Mouse (Mus musculus): ENCODE measurements around the gene Chchd6. TPM values are rescaled to one million over a fixed set of nuclear protein-coding genes. Genes with fewer than 3 reads are reported as not detected.
A peak's percentile ranks its signal among the peaks of the same experiment; 100 is the strongest.

Gene Chchd6
- polyA plus RNA-seq, 1 experiment = 28.8 TPM

DNA sequence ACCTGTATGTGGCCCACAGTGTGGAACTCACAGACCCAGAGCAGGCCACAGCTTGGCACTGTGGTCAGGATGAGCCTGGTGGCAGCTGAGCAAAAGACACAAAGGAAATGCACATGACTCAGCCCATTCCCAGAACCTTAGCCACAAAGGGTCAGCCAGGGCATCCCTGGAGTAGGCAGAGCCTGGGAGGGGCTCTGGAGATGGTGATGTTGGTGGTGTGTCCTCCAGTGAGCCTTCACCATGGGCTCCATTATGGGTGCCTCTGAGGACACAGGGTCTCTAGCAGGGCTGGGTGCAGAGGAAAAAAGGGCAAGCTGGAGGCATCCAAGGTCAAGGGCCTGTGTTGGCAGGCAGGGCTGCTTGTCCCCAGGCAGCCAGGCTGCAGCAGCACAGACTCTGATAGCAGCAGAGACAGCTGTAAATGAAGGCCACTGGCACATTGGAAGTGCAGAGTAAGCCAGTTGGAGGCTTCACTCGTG is 245.4 kb downstream of the Chchd6 start:
- Histone ChIP-seq H3K36me3 (ENCODE audit: control insufficient read depth, insufficient read depth) (peaks cover 16% of the 10 kb centered on the region), H3ac (ENCODE audit: control insufficient read depth, insufficient read length) (no peak overlapping the region), H3K27me3 (ENCODE audit: control insufficient read depth, insufficient read depth, insufficient read length) (no peaks in the 10 kb centered on the region), H3K4me3 (no peak overlapping the region), H3K79me2 (ENCODE audit: control insufficient read depth, insufficient read depth) (peaks cover 42% of the 10 kb centered on the region), H3K4me2 (ENCODE audit: low read depth) (peak overlapping the region; percentile 57)
- TF ChIP-seq USF1 (IDR thresholded peaks at IDR 0.05; ENCODE audit: low read depth) (no peak), POLR2A (IDR thresholded peaks at IDR 0.05; ENCODE audit: insufficient read length, low read depth) (peak; percentile 27), TCF3 (IDR thresholded peaks at IDR 0.05; ENCODE audit: insufficient read length, low read depth) (peak; percentile 94), MYOG (IDR thresholded peaks at IDR 0.05; ENCODE audit: control insufficient read depth in 1 of 3, insufficient read depth in 1 of 3, insufficient read length in 2 of 3, low read depth in 2 of 3) (peak; percentile 92 to 99 (median 98)), TCF12 (IDR thresholded peaks at IDR 0.05; ENCODE audit: insufficient read depth, poor library complexity, severe bottlenecking) (peak; percentile 94), CEBPB (IDR thresholded peaks at IDR 0.05; ENCODE audit: insufficient read depth, poor library complexity, severe bottlenecking) (0 out of 2 replicates have a peak, but pooled peaks have one; percentile 2), REST (IDR thresholded peaks at IDR 0.05; ENCODE audit: insufficient read depth, insufficient read length) (no peak), MYOD1 (IDR thresholded peaks at IDR 0.05; ENCODE audit: control insufficient read depth in 1 of 3, insufficient read length in 2 of 3, low read depth in 2 of 3) (peak; percentile 65 to 95 (median 95)), POLR2AphosphoS2 (IDR thresholded peaks at IDR 0.05; ENCODE audit: insufficient read length, low read depth) (no peak)

DNA sequence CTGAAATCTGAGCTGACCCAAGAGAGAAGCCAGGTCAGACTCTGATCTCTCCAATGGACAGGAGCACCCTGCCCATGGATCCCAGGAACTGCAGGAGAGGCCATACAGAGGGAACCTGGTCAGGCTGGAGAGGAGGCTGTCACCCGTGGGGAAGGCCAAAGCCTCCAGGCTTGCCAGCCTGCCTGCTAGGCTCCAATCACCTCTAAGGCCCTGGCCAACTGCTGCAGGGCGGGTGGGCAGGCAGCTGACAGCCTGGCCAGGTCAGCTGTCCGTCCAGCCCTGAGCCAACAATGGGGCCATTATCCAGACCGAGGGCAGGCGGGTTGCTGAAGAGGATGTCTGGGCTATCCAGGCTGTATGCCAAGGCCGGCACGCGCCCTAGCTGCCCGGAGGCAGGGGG is 247.1 kb downstream of the Chchd6 start:
- H3K36me3 ChIP-seq (ENCODE audit: control insufficient read depth, insufficient read depth) = peaks cover 14% of the 10 kb centered on the region
- no peak overlapping the region for H3ac ChIP-seq (ENCODE audit: control insufficient read depth, insufficient read length)
- H3K4me2 ChIP-seq (ENCODE audit: low read depth) = peak overlapping the region; percentile 83
- H3K79me2 ChIP-seq (ENCODE audit: control insufficient read depth, insufficient read depth) = peaks cover 39% of the 10 kb centered on the region
- no peak overlapping the region for H3K4me3 ChIP-seq
- no peak for TF ChIP-seq REST (IDR thresholded peaks at IDR 0.05; ENCODE audit: insufficient read depth, insufficient read length)
- TF ChIP-seq POLR2AphosphoS2 (IDR thresholded peaks at IDR 0.05; ENCODE audit: insufficient read length, low read depth) = peak; percentile 30
- no peak for TF ChIP-seq E2F4 (IDR thresholded peaks at IDR 0.05; ENCODE audit: insufficient read depth)
- no peak for TF ChIP-seq USF1 (IDR thresholded peaks at IDR 0.05; ENCODE audit: low read depth)
- no peak for TF ChIP-seq MAX (IDR thresholded peaks at IDR 0.05; ENCODE audit: low read depth)
- no peak for TF ChIP-seq CEBPB (IDR thresholded peaks at IDR 0.05; ENCODE audit: insufficient read depth, poor library complexity, severe bottlenecking)
- TF ChIP-seq TCF3 (IDR thresholded peaks at IDR 0.05; ENCODE audit: insufficient read length, low read depth) = peak; percentile 100
- TF ChIP-seq MYOG (IDR thresholded peaks at IDR 0.05; ENCODE audit: control insufficient read depth in 1 of 3, insufficient read depth in 1 of 3, insufficient read length in 2 of 3, low read depth in 2 of 3) = peak; percentile 98 to 100 (median 99)
- no peak for TF ChIP-seq SRF (IDR thresholded peaks at IDR 0.05; ENCODE audit: control insufficient read depth, insufficient read length, low read depth)
- TF ChIP-seq POLR2A (IDR thresholded peaks at IDR 0.05; ENCODE audit: insufficient read length, low read depth) = no peak
- TF ChIP-seq MYOD1 (IDR thresholded peaks at IDR 0.05; ENCODE audit: control insufficient read depth in 1 of 3, insufficient read length in 2 of 3, low read depth in 2 of 3) = peak in 2 of 3 experiments; percentile 99
- peak; percentile 99 for TF ChIP-seq TCF12 (IDR thresholded peaks at IDR 0.05; ENCODE audit: insufficient read depth, poor library complexity, severe bottlenecking)
- H3K27me3 ChIP-seq (ENCODE audit: control insufficient read depth, insufficient read depth, insufficient read length) = no peaks in the 10 kb centered on the region

DNA sequence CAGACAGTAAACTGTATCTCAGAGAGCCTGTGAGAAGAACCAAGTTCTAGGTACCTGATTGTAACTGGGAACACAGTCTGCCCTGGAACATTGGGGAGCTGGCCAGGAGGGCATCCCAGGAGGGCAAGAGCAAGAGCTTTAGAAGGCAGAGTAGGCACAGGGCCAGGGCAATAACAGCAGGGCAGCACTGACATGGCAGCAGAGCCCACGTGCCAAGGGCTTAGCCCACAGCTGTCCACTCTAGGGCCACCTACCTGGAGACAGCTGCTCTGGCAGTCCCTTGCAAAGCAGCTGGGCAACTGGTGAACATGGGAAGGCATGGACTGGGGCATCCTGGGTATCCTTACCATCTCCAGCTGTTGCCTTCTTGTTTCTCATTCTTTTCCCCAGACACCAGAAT is 247.7 kb downstream of the Chchd6 start:
- TF ChIP-seq SRF (IDR thresholded peaks at IDR 0.05; ENCODE audit: control insufficient read depth, insufficient read length, low read depth) (no peak), TCF3 (IDR thresholded peaks at IDR 0.05; ENCODE audit: insufficient read length, low read depth) (peak; percentile 100), USF1 (IDR thresholded peaks at IDR 0.05; ENCODE audit: low read depth) (peak; percentile 56), CEBPB (IDR thresholded peaks at IDR 0.05; ENCODE audit: insufficient read depth, poor library complexity, severe bottlenecking) (no peak), MYOD1 (IDR thresholded peaks at IDR 0.05; ENCODE audit: control insufficient read depth in 1 of 3, insufficient read length in 2 of 3, low read depth in 2 of 3) (peak; percentile 85 to 100 (median 99)), POLR2A (IDR thresholded peaks at IDR 0.05; ENCODE audit: insufficient read length, low read depth) (peak; percentile 27), TCF12 (IDR thresholded peaks at IDR 0.05; ENCODE audit: insufficient read depth, poor library complexity, severe bottlenecking) (peak; percentile 99), MYOG (IDR thresholded peaks at IDR 0.05; ENCODE audit: control insufficient read depth in 1 of 3, insufficient read depth in 1 of 3, insufficient read length in 2 of 3, low read depth in 2 of 3) (peak; percentile 99 to 100 (median 99))
- Histone ChIP-seq H3K4me3 (no peak overlapping the region), H3ac (ENCODE audit: control insufficient read depth, insufficient read length) (no peak overlapping the region), H3K4me2 (ENCODE audit: low read depth) (peak overlapping the region; percentile 83), H3K27me3 (ENCODE audit: control insufficient read depth, insufficient read depth, insufficient read length) (no peaks in the 10 kb centered on the region), H3K36me3 (ENCODE audit: control insufficient read depth, insufficient read depth) (peaks cover 19% of the 10 kb centered on the region), H3K79me2 (ENCODE audit: control insufficient read depth, insufficient read depth) (peaks cover 39% of the 10 kb centered on the region)

DNA sequence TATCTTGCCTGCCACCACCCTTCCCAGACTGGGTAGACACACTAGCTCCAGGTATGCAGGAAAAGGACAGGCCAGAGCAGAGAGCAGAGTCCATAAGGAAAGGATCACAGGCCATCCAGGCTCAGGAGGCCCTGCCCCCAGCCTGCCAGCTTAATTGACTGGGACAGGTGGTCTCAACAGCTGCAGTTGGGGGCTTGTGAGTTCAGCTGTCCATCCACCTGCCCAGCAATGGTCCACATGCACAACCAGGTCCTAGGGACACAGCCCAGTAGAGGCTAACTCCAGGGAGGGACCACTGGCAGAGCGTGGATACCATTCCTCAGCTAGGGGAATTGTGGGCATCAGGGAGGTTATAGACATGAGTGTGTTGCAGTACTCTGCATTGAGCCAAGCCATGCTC is 249.6 kb downstream of the Chchd6 start:
- peak; percentile 17 for TF ChIP-seq POLR2AphosphoS2 (IDR thresholded peaks at IDR 0.05; ENCODE audit: insufficient read length, low read depth)
- peak; percentile 100 for TF ChIP-seq TCF12 (IDR thresholded peaks at IDR 0.05; ENCODE audit: insufficient read depth, poor library complexity, severe bottlenecking)
- no peak for TF ChIP-seq CEBPB (IDR thresholded peaks at IDR 0.05; ENCODE audit: insufficient read depth, poor library complexity, severe bottlenecking)
- peak; percentile 94 to 100 (median 100) for TF ChIP-seq MYOG (IDR thresholded peaks at IDR 0.05; ENCODE audit: control insufficient read depth in 1 of 3, insufficient read depth in 1 of 3, insufficient read length in 2 of 3, low read depth in 2 of 3)
- TF ChIP-seq USF1 (IDR thresholded peaks at IDR 0.05; ENCODE audit: low read depth) = no peak
- TF ChIP-seq REST (IDR thresholded peaks at IDR 0.05; ENCODE audit: insufficient read depth, insufficient read length) = no peak
- TF ChIP-seq POLR2A (IDR thresholded peaks at IDR 0.05; ENCODE audit: insufficient read length, low read depth) = peak; percentile 30
- TF ChIP-seq TCF3 (IDR thresholded peaks at IDR 0.05; ENCODE audit: insufficient read length, low read depth) = peak; percentile 100
- no peak for TF ChIP-seq E2F4 (IDR thresholded peaks at IDR 0.05; ENCODE audit: insufficient read depth)
- no peak for TF ChIP-seq MAX (IDR thresholded peaks at IDR 0.05; ENCODE audit: low read depth)
- peak; percentile 58 for TF ChIP-seq SRF (IDR thresholded peaks at IDR 0.05; ENCODE audit: control insufficient read depth, insufficient read length, low read depth)
- TF ChIP-seq MYOD1 (IDR thresholded peaks at IDR 0.05; ENCODE audit: control insufficient read depth in 1 of 3, insufficient read length in 2 of 3, low read depth in 2 of 3) = peak; percentile 97 to 100 (median 100)
- peak overlapping the region; percentile 80 for H3K4me2 ChIP-seq (ENCODE audit: low read depth)
- peaks cover 23% of the 10 kb centered on the region for H3K36me3 ChIP-seq (ENCODE audit: control insufficient read depth, insufficient read depth)
- no peak overlapping the region for H3ac ChIP-seq (ENCODE audit: control insufficient read depth, insufficient read length)
- H3K79me2 ChIP-seq (ENCODE audit: control insufficient read depth, insufficient read depth) = peaks cover 28% of the 10 kb centered on the region
- H3K4me3 ChIP-seq = no peak overlapping the region
- H3K27me3 ChIP-seq (ENCODE audit: control insufficient read depth, insufficient read depth, insufficient read length) = no peaks in the 10 kb centered on the region
